Mouse (Mus musculus): Measurements from ENCODE around the gene Vmn1r209. TPM values are rescaled to one million over a fixed set of nuclear protein-coding genes. Genes with fewer than 3 reads are reported as not detected.
"Not testable (repeated sequence)": the region's sequence is repeated elsewhere in the genome, so short reads cannot be mapped to it uniquely, and the experiment has no call there.

The Vmn1r209 gene
- total RNA-seq (2015; ENCODE audit: low replicate concordance) (not detected in 2 replicates), total RNA-seq (2017; ENCODE audit: low replicate concordance) (not detected in 2 replicates)

DNA sequence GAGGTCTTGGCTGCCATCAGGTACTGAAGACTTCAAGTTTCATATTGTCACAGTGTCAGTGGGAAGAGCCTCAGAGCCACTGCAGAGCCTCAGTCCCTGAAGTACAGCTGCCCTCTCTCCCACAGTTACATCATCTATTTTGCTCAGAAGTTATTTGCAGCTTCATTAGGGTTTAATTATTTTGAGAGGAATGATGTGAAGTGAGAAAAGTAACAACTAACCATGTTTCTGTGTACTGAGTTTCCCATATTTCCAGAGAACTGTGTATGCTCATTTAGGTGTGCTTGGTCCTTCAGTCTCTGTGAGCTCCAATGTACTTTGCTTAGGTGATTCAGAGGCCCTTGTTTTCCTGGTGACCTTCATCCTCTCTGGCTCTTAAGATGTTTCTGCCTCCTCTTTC, at the start of gene Vmn1r209:
TSS of gene Vmn1r209 (minus strand) at position 101 of the 400 bp plus-strand sequence.
- ATAC-seq (replicated peaks; ENCODE audit: low FRiP score, poor library complexity, severe bottlenecking) = not testable (repeated sequence)

DNA sequence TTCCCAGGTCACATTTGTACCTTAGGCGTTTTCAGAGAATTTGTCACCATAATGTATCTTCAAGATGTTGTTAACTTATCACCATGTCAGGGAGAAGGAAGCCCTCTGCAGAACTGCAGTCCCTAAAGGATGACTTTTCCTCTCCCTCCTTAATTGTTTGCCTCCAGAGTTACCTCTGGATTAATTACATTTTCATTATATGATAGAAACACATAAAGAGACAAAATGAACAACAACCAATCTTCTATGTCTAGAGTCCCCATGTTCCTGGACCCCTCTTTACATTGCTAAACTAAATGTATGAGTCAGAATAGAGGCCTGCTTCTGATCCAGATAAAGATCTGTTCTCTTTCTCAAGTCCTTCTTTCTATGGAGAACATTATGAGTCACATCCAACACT, 48.0 kb upstream of the Vmn1r209 start, which contains the start of gene Vmn1r211:
TSS of gene Vmn1r211 (minus strand) at position 101 of the 400 bp plus-strand sequence.
- no peak for ATAC-seq (replicated peaks; ENCODE audit: low FRiP score, poor library complexity, severe bottlenecking)

DNA sequence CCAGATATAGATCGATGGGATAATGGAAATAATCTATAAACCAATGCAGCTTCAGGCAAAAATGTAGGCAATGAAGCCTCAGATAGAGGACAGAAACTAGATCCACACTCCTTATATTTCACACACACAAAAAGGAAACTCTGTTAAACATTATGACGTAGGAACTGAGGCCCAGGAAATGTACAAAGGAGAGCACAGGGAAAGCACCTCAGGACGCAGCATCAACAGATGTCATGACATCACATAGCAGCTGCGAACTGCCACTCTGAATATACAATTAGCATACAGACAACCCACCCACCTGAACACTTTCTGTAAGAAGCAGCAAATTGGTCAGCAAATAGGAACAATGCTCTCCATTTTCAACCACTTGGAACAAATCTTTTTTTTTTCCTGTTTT, 45.3 kb upstream of the Vmn1r209 start:
- ATAC-seq (replicated peaks; ENCODE audit: low FRiP score, poor library complexity, severe bottlenecking) = no peak

DNA sequence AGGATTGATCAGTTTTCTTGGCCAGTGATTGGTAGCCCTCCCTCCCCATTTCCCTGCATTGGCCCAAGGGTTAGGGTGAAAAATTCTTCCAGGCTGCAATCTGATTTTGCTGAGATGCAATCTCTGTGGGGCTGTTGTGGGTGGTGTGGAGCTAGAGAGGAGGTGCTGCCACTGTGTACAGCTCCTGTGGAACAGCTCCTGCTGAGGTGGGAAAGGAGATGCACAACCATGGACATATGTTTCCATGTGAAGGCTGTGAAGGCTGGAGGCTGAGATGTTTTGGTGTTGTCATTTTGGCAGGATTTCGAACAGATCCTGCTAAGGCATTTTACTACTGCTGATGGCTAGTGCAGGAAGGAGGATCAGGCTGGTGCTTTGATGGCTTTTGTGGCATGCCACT, 37.3 kb upstream of the Vmn1r209 start:
- no peak for ATAC-seq (replicated peaks; ENCODE audit: low FRiP score, poor library complexity, severe bottlenecking)

DNA sequence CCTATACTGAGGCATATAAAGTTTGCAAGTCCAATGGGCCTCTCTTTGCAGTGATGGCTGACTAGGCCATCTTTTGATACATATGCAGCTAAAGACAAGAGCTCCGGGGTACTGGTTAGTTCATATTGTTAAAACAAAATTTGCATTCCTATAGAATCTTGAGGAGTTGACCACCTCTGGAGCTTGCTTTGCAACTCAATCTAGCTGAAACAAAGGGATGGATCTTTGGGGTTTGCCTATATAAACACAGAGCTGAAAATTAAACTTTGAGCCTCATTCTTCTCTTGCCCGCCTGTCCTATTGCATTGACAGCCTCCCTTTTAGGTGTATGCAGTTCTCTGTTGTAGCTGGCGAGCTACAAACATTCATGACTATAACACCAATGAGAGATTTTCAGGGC, 34.8 kb upstream of the Vmn1r209 start:
- ATAC-seq (replicated peaks; ENCODE audit: low FRiP score, poor library complexity, severe bottlenecking) = not testable (repeated sequence)

DNA sequence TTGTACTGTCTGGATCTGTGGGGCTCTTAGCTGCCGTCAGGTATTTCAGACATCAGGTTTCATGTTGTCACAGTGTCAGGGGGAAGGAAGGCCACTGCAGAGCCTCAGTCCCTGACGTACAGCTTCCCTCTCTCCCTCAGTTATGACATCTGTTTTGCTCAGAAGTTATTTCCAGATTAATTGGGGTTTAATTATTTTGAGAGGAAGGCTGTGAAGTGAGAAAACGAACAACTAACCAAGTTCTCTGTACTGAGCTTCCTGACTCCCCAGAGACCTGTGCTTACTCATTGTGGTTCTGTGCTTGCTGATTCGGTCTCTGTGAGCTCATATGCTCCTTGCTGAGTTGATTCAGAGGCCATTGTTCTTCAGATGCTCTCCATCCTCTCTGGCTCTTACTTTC, 21.8 kb upstream of the Vmn1r209 start, which contains the start of gene Vmn1r210:
TSS of gene Vmn1r210 (minus strand) at position 101 of the 400 bp plus-strand sequence.
- no peak for ATAC-seq (replicated peaks; ENCODE audit: low FRiP score, poor library complexity, severe bottlenecking)

DNA sequence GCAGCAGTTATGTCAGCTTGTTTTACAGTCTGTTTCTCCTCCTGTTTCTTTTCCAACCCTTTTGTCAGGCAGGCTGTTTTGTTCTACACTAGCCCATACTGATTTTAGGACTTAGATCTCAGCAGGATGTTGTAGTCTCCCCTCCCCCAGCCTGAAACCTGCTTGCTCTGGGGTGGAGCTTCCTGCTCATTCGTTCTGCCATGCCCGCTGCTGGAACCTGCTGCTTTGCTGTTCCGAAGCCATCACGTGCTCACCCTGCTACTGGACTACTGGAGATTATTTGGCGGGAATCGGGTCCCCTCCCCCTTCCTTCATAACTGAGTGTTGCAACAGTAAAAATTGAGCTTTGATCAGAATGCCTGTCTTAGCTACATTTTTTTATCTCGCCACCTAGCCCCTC, 19.9 kb upstream of the Vmn1r209 start:
- not testable (repeated sequence) for ATAC-seq (replicated peaks; ENCODE audit: low FRiP score, poor library complexity, severe bottlenecking)

DNA sequence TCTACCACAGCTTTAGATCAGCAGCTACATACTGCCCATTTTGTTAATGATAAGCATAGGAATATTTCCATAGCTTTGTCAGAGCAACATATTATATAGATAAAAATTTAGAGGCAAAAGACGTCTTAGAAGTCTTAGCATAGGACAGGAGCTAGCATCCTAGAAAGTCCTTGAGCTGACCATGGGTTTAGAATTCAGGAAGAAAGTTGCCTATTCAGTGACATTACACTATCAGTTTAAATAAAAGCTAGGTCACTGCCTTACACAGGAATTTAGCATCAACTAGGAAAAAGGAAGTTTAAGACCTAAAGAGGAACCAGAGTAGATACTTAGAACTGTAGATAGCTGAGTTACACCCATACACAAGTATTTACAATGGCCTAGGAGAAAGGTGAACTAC, 12.1 kb upstream of the Vmn1r209 start:
- ATAC-seq (replicated peaks; ENCODE audit: low FRiP score, poor library complexity, severe bottlenecking) = not testable (repeated sequence)

DNA sequence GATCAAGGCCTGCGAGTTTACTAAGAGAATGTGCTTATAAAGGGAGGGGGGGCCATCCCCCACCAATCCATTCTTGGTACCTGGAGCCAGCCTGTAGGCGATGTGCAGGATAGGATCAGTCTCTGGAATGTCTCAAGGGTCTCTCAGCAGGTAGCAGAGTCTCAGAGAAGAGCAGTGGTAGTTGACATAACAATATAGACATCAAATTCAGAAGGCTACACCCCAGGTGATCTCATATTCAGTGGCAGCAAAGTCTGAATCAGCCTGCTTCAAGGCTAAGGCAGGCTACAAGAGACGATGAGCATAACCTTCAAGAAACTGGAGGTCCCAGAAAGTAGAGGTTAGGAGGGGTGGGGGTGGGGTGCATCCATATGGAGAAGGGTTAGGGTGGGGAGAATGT, 21.4 kb downstream of the Vmn1r209 start:
- ATAC-seq (replicated peaks; ENCODE audit: low FRiP score, poor library complexity, severe bottlenecking) = not testable (repeated sequence)

DNA sequence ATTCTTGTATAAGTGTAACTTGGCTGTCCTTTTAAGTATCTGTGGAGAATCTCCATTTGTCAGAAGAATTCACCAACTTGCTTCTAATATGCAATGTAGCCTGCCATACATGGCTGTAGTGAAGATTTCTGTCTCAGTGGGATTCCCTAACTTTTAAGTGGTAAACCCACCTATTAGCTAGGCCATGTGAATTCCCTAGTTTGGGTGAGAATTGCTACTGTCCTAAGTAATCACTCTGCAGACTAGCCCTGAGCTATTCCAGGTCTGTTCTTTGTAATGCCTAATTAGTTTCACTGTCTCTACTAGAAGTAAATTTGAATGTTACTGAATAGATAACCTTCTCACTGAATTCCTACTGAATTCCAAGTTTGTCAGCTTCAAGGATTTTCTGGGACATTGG, 25.3 kb downstream of the Vmn1r209 start:
- ATAC-seq (replicated peaks; ENCODE audit: low FRiP score, poor library complexity, severe bottlenecking) = not testable (repeated sequence)

DNA sequence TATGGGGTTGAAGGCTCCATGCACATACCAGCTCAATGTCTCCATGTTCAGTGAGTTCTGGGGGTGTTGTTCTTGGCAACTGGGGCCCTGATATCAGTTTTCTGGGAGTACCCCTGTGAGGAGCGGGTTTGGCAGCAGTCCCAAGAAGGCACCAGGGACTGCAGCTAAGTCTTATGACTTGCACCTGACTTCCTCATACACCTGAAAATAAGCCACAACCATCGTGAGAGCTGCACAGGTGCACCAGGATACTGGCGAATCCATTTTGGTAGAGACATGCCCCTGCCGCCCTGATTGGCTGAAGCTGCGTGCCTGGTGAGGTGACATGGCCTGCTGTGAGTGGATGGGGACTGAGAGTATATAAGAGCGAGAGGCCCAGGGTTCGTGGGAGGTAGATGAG, 32.2 kb downstream of the Vmn1r209 start, which contains the start of gene Vmn1r208:
TSS of gene Vmn1r208 (minus strand) at position 101 of the 400 bp plus-strand sequence.
- ATAC-seq (replicated peaks; ENCODE audit: low FRiP score, poor library complexity, severe bottlenecking) = not testable (repeated sequence)

DNA sequence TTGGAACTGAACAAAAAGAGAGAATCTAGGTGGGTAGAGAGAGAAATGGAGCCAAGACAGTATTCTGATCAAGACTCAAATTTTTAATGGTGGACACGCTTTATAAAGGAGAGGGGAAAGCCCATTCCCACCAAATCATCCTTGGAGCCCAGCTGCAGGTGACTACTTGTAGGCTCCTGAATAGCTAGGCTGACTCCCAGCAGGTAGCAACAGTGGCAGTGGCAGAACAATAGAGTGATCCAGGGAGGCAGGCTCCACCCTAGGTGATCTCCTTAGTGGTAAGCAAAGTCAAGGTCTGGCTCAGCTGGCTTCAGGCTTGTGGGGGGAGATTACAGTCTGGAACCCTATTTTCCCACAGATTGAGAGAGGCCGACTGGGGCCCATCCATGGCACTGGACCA, 37.9 kb downstream of the Vmn1r209 start:
- not testable (repeated sequence) for ATAC-seq (replicated peaks; ENCODE audit: low FRiP score, poor library complexity, severe bottlenecking)

Other genes with a start within 250 kb of the Vmn1r209 start
- gene Vmn1r205, start 216.7 kb downstream of the Vmn1r209 start, total RNA-seq (2015; ENCODE audit: low replicate concordance) = not detected in 2 replicates
- gene Vmn1r205, start 216.7 kb downstream of the Vmn1r209 start, total RNA-seq (2017; ENCODE audit: low replicate concordance) = not detected in 2 replicates
- gene Vmn1r206, start 185.4 kb downstream of the Vmn1r209 start, total RNA-seq (2015; ENCODE audit: low replicate concordance) = not detected in 2 replicates
- not detected in 2 replicates for gene Vmn1r206, start 185.4 kb downstream of the Vmn1r209 start, total RNA-seq (2017; ENCODE audit: low replicate concordance)
- not detected in 2 replicates for gene Vmn1r207-ps, start 80.1 kb downstream of the Vmn1r209 start, total RNA-seq (2015; ENCODE audit: low replicate concordance)
- not detected in 2 replicates for gene Vmn1r207-ps, start 80.1 kb downstream of the Vmn1r209 start, total RNA-seq (2017; ENCODE audit: low replicate concordance)
- gene Vmn1r208, start 32.3 kb downstream of the Vmn1r209 start, total RNA-seq (2015; ENCODE audit: low replicate concordance) = not detected in 2 replicates
- not detected in 2 replicates for gene Vmn1r208, start 32.3 kb downstream of the Vmn1r209 start, total RNA-seq (2017; ENCODE audit: low replicate concordance)
- gene Vmn1r210, start 21.7 kb upstream of the Vmn1r209 start, total RNA-seq (2015; ENCODE audit: low replicate concordance) = not detected in 2 replicates
- gene Vmn1r210, start 21.7 kb upstream of the Vmn1r209 start, total RNA-seq (2017; ENCODE audit: low replicate concordance) = not detected in 2 replicates
- not detected in 2 replicates for gene Vmn1r211, start 47.9 kb upstream of the Vmn1r209 start, total RNA-seq (2015; ENCODE audit: low replicate concordance)
- not detected in 2 replicates for gene Vmn1r211, start 47.9 kb upstream of the Vmn1r209 start, total RNA-seq (2017; ENCODE audit: low replicate concordance)
- not detected in 2 replicates for gene Vmn1r212, start 74.5 kb upstream of the Vmn1r209 start, total RNA-seq (2015; ENCODE audit: low replicate concordance)
- not detected in 2 replicates for gene Vmn1r212, start 74.5 kb upstream of the Vmn1r209 start, total RNA-seq (2017; ENCODE audit: low replicate concordance)
- not detected in 2 replicates for gene Vmn1r213, start 198.0 kb upstream of the Vmn1r209 start, total RNA-seq (2015; ENCODE audit: low replicate concordance)
- gene Vmn1r213, start 198.0 kb upstream of the Vmn1r209 start, total RNA-seq (2017; ENCODE audit: low replicate concordance) = 0.70 TPM in 1 of 2 replicates, not detected in the other
- not detected in 2 replicates for gene Vmn1r214, start 220.7 kb upstream of the Vmn1r209 start, total RNA-seq (2015; ENCODE audit: low replicate concordance)
- not detected in 2 replicates for gene Vmn1r214, start 220.7 kb upstream of the Vmn1r209 start, total RNA-seq (2017; ENCODE audit: low replicate concordance)

All from erythroblast, adult 5-6 weeks (primary cell).